Mouse (Mus musculus): Measurements from ENCODE around the gene Uba2. TPM values are rescaled to one million over a fixed set of nuclear protein-coding genes. Genes with fewer than 3 reads are reported as not detected.
"Not testable (repeated sequence)": the region's sequence is repeated elsewhere in the genome, so short reads cannot be mapped to it uniquely, and the experiment has no call there.

Uba2 gene
- total RNA-seq (2021), result 10 to 100 TPM; 77.3 to 80.7 TPM

GRCm38 (mm10) chr7:34169454-34169853, at the start of gene Uba2:
Gene Uba2, minus strand, starts transcription at chr7:34169599.
- intact Hi-C loops (cut with DNase I), result no loop called here
- DNase-seq (ENCODE audit: extremely low spot score in 1 of 2, low spot score in 2 of 2), result no peak

GRCm38 (mm10) chr7:34218496-34218895, 49.1 kb upstream of the Uba2 start:
- intact Hi-C loops (cut with DNase I), result no loop called here
- no peak for DNase-seq (ENCODE audit: extremely low spot score in 1 of 2, low spot score in 2 of 2)

GRCm38 (mm10) chr7:34216474-34216873, 47.1 kb upstream of the Uba2 start:
- DNase-seq (ENCODE audit: extremely low spot score in 1 of 2, low spot score in 2 of 2), result no peak
- intact Hi-C loops (cut with DNase I), result no loop called here

GRCm38 (mm10) chr7:34215481-34215880, 46.1 kb upstream of the Uba2 start:
- DNase-seq (ENCODE audit: extremely low spot score in 1 of 2, low spot score in 2 of 2), result no peak
- intact Hi-C loops (cut with DNase I), result no loop called here

- no peak for DNase-seq (ENCODE audit: extremely low spot score in 1 of 2, low spot score in 2 of 2)
- intact Hi-C loops (cut with DNase I), result no loop called here
These were observed 45.2 kb upstream of the Uba2 start for GRCm38 (mm10) chr7:34214644-34215043.

- DNase-seq (ENCODE audit: extremely low spot score in 1 of 2, low spot score in 2 of 2), result no peak
- intact Hi-C loops (cut with DNase I), result no loop called here
These were observed 43.9 kb upstream of the Uba2 start for GRCm38 (mm10) chr7:34213281-34213680.

GRCm38 (mm10) chr7:34208027-34208745, 38.8 kb upstream of the Uba2 start:
- no peak for DNase-seq (ENCODE audit: extremely low spot score in 1 of 2, low spot score in 2 of 2)
- intact Hi-C loops (cut with DNase I), result no loop called here

GRCm38 (mm10) chr7:34206331-34206730, 36.9 kb upstream of the Uba2 start:
- intact Hi-C loops (cut with DNase I), result no loop called here
- DNase-seq (ENCODE audit: extremely low spot score in 1 of 2, low spot score in 2 of 2), result no peak

GRCm38 (mm10) chr7:34202147-34202546, 32.7 kb upstream of the Uba2 start:
- DNase-seq (ENCODE audit: extremely low spot score in 1 of 2, low spot score in 2 of 2); intact Hi-C loops (cut with DNase I): not testable (repeated sequence)

- DNase-seq (ENCODE audit: extremely low spot score in 1 of 2, low spot score in 2 of 2), result no peak
- intact Hi-C loops (cut with DNase I), result no loop called here
These were observed 31.4 kb upstream of the Uba2 start for GRCm38 (mm10) chr7:34200829-34201228.

- intact Hi-C loops (cut with DNase I), result no loop called here
- peak in 1 of 2 experiments; percentile 35 for DNase-seq (ENCODE audit: extremely low spot score in 1 of 2, low spot score in 2 of 2)
These were observed 28.9 kb upstream of the Uba2 start for GRCm38 (mm10) chr7:34198346-34198745.

GRCm38 (mm10) chr7:34196132-34197128, 27.0 kb upstream of the Uba2 start, which contains the start of gene Pdcd2l:
Gene Pdcd2l, minus strand, starts transcription at chr7:34196661.
- intact Hi-C loops (cut with DNase I), result no loop called here
- peak; percentile 90 to 96 for DNase-seq (ENCODE audit: extremely low spot score in 1 of 2, low spot score in 2 of 2)

- DNase-seq (ENCODE audit: extremely low spot score in 1 of 2, low spot score in 2 of 2), result no peak
- intact Hi-C loops (cut with DNase I), result no loop called here
These were observed 26.2 kb upstream of the Uba2 start for GRCm38 (mm10) chr7:34195632-34196031.

- no peak for DNase-seq (ENCODE audit: extremely low spot score in 1 of 2, low spot score in 2 of 2)
- intact Hi-C loops (cut with DNase I), result no loop called here
These were observed 23.4 kb upstream of the Uba2 start for GRCm38 (mm10) chr7:34192825-34193224.

GRCm38 (mm10) chr7:34189376-34189989, 20.1 kb upstream of the Uba2 start:
- no peak for DNase-seq (ENCODE audit: extremely low spot score in 1 of 2, low spot score in 2 of 2)

GRCm38 (mm10) chr7:34183794-34184193, 14.4 kb upstream of the Uba2 start:
- intact Hi-C loops (cut with DNase I), result no loop called here
- no peak for DNase-seq (ENCODE audit: extremely low spot score in 1 of 2, low spot score in 2 of 2)

More at GRCm38 (mm10) chr7:34189376-34189989, 20.1 kb upstream of the Uba2 start:
- intact Hi-C loops (cut with DNase I), result no loop called here

GRCm38 (mm10) chr7:34183356-34183755, 14.0 kb upstream of the Uba2 start:
- intact Hi-C loops (cut with DNase I), result no loop called here
- no peak for DNase-seq (ENCODE audit: extremely low spot score in 1 of 2, low spot score in 2 of 2)

- DNase-seq (ENCODE audit: extremely low spot score in 1 of 2, low spot score in 2 of 2); intact Hi-C loops (cut with DNase I): not testable (repeated sequence)
These were observed 6.8 kb upstream of the Uba2 start for GRCm38 (mm10) chr7:34176241-34176640.

- intact Hi-C loops (cut with DNase I), result no loop called here
- no peak for DNase-seq (ENCODE audit: extremely low spot score in 1 of 2, low spot score in 2 of 2)
These were observed 2.9 kb upstream of the Uba2 start for GRCm38 (mm10) chr7:34172251-34172650.

All from left cerebral cortex, postnatal 10 days (tissue).